Mouse (Mus musculus): ENCODE measurements around the gene Pxk. TPM values are rescaled to one million over a fixed set of nuclear protein-coding genes. Genes with fewer than 3 reads are reported as not detected.

Pxk gene
- polyA plus RNA-seq, 1 experiment from 2014 or later = 50.2 TPM

DNA sequence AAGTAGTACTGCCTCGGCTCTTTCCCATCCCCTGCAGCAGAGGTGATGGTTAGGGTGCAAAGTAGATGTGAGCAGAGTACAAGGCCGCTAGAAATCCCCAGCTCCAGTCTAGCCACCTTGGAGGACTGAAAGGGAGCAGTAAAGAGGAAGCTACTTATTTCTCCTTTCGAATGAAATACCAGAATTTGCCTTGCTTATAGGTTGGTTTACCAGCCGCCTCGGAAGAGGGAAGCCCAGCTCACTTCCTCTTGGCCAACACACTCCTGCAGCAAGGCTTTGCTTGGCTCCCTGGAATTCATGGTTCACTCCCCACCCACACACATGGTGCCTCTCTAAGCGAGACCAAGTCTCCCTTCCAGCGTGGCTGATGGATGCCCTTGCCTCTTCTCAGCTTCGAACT, 34.8 kb downstream of the Pxk start:
- H3K27me3 ChIP-seq = no peaks in the 10 kb centered on the region
- 85% methylated on average over 8 of the region's 8 CpGs for WGBS
- H3K36me3 ChIP-seq = peaks cover 27% of the 10 kb centered on the region
- H3K27ac ChIP-seq = no peak overlapping the region
- no peak overlapping the region for H3K4me2 ChIP-seq (replicated peaks)
- no peak overlapping the region for H3K4me3 ChIP-seq (replicated peaks)
- ATAC-seq = no peak
- H3K4me1 ChIP-seq (replicated peaks) = no peaks in the 10 kb centered on the region
- H3K9me3 ChIP-seq = no peaks in the 10 kb centered on the region
- H3K9ac ChIP-seq (replicated peaks) = no peak overlapping the region

DNA sequence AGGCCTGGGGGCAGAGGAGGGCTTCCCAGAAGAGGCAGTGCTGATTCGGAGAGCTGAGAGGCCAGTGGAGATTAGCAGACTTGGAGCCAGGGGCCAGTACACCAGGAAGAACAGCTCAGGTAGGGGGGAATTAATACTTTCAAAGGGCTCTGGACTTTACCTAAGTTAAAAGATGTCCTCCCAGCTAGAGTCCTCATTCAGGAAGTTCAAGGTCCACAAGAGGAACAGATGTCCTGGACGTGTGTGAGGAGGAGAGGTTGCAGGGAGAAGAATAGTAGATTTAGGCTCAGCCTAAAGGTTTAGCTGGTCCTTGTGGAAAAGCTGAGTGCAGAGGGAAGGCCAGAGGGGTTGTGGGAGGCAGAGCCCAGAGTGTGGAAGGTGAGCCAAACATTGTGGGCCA, 36.2 kb downstream of the Pxk start:
- Histone ChIP-seq H3K27ac (no peak overlapping the region), H3K9ac (replicated peaks) (no peak overlapping the region), H3K9me3 (no peaks in the 10 kb centered on the region), H3K36me3 (peaks cover 35% of the 10 kb centered on the region), H3K27me3 (no peaks in the 10 kb centered on the region), H3K4me1 (replicated peaks) (no peaks in the 10 kb centered on the region), H3K4me3 (replicated peaks) (no peak overlapping the region), H3K4me2 (replicated peaks) (no peak overlapping the region)
- 69% methylated on average over 2 of the region's 2 CpGs for WGBS
- no peak for ATAC-seq

DNA sequence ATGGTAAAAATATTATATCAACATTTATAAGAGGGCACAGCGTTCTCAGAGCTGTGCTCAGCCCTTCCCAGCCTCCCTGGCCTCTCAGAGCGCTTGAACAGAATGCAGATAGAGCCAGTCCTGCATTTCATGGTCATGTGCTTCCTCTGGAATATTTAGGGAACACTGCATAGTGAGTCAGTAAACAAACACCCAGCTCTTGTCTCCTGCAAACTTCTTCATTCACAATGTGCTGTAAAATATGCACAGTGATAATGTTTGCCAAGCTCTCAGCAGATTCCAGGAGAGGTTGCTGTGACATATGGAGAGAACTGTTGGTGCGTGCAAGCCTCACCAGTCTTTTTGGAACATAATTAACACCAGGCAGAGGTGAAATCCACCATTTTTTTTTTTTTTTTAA, 37.1 kb downstream of the Pxk start:
- 71% methylated on average over 3 of the region's 3 CpGs for WGBS
- Histone ChIP-seq H3K4me2 (replicated peaks) (no peak overlapping the region), H3K9ac (replicated peaks) (no peak overlapping the region), H3K27me3 (no peaks in the 10 kb centered on the region), H3K4me1 (replicated peaks) (peaks cover 2% of the 10 kb centered on the region; the same call in 1 of the 2 replicates), H3K9me3 (no peaks in the 10 kb centered on the region), H3K4me3 (replicated peaks) (no peak overlapping the region), H3K27ac (no peak overlapping the region), H3K36me3 (peaks cover 40% of the 10 kb centered on the region)
- no peak for ATAC-seq

DNA sequence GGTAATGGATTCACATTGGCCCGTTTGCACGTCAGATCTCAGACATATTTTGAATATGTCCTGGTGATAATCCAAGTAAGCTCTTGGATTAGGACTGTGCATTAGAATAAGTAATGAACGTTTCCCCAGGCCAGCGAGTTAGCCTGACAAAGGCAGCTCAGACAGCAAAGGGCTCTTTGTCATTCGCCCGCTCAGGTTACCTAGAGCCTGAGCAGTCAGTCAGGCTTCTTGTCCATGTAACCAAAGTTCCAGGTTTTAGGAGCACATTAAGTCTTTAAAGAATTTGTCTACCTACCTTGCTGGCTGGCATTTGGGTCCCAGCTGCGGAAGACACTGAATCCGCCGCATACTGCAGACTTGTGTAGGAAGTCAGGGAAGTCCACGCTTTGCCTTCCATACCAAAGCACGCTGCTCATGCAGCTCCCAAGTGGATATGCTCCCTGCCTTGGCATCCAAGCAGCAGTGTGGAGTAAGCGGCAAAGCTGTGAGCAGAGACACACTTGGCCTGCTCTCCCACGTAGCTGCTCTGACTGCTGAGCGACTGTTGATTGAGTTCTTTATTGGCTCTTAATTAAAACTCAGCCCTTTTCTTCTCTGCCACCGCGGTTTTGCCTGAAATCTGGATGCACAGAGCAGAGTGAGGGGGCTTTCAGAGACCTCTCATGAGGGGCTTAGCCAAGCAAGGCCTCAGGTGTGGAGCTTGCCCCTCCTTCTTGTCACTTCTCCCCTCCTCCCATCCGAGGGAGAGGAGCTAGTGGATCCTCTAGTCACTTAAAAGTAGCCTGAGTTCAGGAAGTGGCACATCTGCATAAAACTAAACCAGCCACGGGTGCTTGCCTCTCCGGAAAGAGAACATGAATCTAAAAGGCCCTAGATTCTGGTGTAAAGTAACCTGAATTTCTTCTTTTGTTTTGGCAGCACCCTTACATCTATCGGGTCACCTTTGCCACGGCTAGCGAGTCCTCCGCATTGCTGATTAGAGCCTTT, 42.0 kb downstream of the Pxk start:
- no peak overlapping the region for H3K9ac ChIP-seq (replicated peaks)

DNA sequence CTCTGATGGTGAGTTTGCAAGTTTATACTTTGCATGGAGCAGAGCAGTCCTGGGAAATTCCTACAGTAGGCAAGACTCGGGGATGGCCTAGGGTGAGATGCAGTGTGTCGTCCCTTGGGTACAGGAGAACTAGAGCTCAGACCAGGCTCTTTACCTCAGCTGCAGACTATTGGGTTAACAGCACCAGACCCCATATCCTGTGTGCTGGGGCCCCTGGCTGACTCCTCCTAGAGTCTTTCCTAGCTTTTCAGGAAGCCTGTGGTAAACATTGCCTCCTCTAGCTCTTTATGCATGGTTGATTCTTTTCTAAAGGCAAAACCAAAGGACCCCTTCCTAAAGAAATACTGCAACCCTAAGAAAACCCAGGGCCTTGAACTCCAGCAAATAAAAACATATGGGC, 43.1 kb downstream of the Pxk start:
- no peak overlapping the region for H3K4me2 ChIP-seq (replicated peaks)
- H3K9me3 ChIP-seq = no peaks in the 10 kb centered on the region
- H3K9ac ChIP-seq (replicated peaks) = no peak overlapping the region
- no peak overlapping the region for H3K4me3 ChIP-seq (replicated peaks)
- ATAC-seq = no peak
- H3K36me3 ChIP-seq = peaks cover 66% of the 10 kb centered on the region
- no peak overlapping the region for H3K27ac ChIP-seq
- peaks cover 5% of the 10 kb centered on the region; the same call in 1 of the 2 replicates for H3K4me1 ChIP-seq (replicated peaks)
- no peaks in the 10 kb centered on the region for H3K27me3 ChIP-seq
- 59% methylated on average over 2 of the region's 2 CpGs for WGBS

More for the DNA sequence above, 42.0 kb downstream of the Pxk start:
- 0 out of 2 replicates have a peak, but pooled peaks have one; percentile 58 for ATAC-seq
- 34% methylated on average over 23 of the region's 23 CpGs for WGBS
- no peak overlapping the region for H3K4me3 ChIP-seq (replicated peaks)
- peaks cover 5% of the 10 kb centered on the region; the same call in 1 of the 2 replicates for H3K4me1 ChIP-seq (replicated peaks)
- H3K27ac ChIP-seq = 0 out of 2 replicates have a peak overlapping the region, but pooled peaks have one; percentile 6
- H3K27me3 ChIP-seq = no peaks in the 10 kb centered on the region
- no peaks in the 10 kb centered on the region for H3K9me3 ChIP-seq
- H3K4me2 ChIP-seq (replicated peaks) = no peak overlapping the region
- peaks cover 56% of the 10 kb centered on the region for H3K36me3 ChIP-seq

DNA sequence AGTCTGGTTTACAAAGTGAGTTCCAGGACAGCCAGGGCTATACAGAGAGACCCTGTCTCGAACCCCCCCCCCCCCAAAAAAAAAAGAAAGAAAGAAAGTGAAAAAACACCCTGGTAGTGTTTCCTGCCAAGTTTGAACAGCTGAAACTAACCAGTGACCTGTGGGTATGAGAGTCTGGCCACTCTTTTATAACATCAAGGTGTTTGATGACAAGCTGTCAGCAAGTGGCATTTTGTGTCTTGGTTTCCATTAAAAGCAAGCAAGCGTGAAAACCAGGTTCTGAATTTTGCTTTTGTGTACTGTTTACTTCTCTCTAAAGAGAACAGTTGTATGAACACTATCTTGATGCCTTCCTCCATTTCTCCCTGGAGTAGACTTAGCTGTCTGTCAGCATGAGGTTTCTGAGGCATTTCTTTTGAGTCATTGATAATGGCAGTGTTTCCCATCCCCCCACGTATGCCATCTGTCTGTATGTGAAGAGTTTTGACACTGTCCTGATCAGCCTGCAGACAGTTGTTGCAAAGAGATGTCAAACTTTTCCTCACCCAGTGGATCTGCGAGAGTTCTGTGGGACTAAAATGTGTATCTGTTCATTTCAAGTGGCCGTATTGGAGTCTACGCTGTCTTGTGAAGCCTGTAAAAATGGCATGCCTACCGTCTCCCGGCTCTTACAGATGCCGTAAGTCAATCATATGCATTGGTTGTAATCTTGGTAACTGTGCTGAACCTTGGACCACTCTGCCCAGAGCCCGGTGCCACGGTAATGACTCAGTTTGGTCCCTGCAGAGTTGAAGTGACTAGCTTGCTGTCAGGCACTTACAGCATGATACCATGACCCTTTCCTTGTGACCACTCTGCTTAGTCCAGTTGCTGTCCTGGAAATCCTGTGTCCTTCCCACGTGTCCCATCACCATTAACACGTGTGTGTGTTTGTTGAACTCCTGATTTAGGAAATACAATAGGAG, 47.9 kb downstream of the Pxk start:
- H3K36me3 ChIP-seq = peaks cover 76% of the 10 kb centered on the region
- no peak overlapping the region for H3K9ac ChIP-seq (replicated peaks)

DNA sequence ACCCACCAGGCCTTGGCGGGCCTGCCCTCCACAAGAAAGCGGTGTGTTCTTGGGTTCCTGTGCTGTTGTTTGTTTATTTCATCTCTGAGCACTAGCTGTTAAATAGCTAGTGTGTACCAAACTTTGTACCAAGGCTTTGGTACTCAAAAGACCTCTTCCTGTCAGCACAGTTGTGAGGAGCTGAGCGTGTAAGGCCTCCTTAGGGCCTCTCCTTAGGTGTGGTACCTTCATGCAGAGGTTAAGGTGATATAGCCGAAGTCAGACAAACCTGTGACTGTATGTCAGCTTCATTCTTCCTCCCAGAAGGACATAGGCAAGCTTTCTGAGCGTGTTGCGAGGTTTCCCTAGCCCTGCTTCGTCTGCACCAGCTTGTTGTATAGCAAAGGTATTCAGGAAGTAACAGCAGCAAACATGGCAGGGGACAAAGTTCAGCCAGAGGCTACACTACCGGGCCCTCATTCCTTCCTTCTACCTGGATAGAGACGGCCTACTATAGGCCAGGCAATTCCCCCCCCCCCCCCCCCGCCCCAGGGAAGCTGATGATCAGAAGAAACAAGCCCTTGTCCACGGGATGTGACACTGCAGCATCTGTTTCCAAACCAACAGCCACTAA, 48.7 kb downstream of the Pxk start:
- Histone ChIP-seq H3K27ac (no peak overlapping the region), H3K4me2 (replicated peaks) (no peak overlapping the region), H3K4me3 (replicated peaks) (no peak overlapping the region), H3K36me3 (peaks cover 76% of the 10 kb centered on the region), H3K9me3 (no peaks in the 10 kb centered on the region), H3K9ac (replicated peaks) (no peak overlapping the region), H3K27me3 (no peaks in the 10 kb centered on the region), H3K4me1 (replicated peaks) (no peaks in the 10 kb centered on the region)
- 90% methylated on average over 10 of the region's 11 CpGs for WGBS
- no peak for ATAC-seq

More for the DNA sequence above, 47.9 kb downstream of the Pxk start:
- ATAC-seq = no peak
- Histone ChIP-seq H3K9me3 (no peaks in the 10 kb centered on the region), H3K4me2 (replicated peaks) (no peak overlapping the region), H3K27me3 (no peaks in the 10 kb centered on the region), H3K4me3 (replicated peaks) (no peak overlapping the region), H3K27ac (no peak overlapping the region), H3K4me1 (replicated peaks) (no peaks in the 10 kb centered on the region)
- 90% methylated on average over 13 of the region's 13 CpGs for WGBS

DNA sequence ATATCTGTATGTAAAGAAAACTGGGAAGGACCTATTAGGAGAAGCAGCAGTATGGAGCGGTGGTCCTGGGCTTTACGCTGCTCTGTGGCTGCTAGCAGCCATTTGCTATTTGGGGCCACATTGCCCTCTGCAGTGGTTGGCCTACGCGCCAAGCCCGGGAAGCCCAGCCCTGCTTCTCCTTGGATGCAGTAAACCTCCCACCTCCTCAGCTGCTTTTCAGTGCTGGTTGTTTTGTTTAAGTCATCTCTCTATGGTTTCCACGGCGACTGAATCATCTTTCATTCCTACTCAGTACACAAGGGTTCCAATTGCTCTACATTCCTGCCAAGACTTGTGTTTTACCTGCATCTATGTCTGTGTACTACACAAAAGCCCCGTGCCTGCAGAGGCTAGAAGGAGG, 50.8 kb downstream of the Pxk start:
- peaks cover 78% of the 10 kb centered on the region for H3K36me3 ChIP-seq
- H3K27ac ChIP-seq = no peak overlapping the region

DNA sequence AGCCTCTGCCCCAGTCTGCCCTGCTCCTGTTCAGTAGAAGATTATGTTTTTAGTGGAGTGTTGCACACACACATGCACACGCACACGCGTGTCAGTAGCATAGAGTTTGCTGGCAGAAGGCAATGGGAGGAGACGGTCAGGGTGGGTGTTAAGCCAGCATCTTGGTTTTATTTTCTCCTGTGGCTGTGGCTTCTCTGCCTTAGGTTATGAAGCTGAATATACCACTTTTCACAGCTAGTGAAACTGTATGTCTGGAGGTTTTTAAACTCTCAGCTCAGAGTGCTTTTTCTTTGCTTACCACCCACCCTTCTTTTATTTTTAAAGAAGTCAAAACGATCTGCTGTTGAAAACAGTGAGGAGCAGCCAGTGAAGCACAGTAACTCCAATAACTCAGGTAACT, 53.7 kb downstream of the Pxk start:
- no peak for ATAC-seq
- Histone ChIP-seq H3K27ac (no peak overlapping the region), H3K4me1 (replicated peaks) (no peaks in the 10 kb centered on the region), H3K36me3 (peaks cover 61% of the 10 kb centered on the region), H3K27me3 (no peaks in the 10 kb centered on the region), H3K9ac (replicated peaks) (no peak overlapping the region), H3K9me3 (no peaks in the 10 kb centered on the region), H3K4me3 (replicated peaks) (no peak overlapping the region), H3K4me2 (replicated peaks) (no peak overlapping the region)
- 95% methylated on average over 5 of the region's 5 CpGs for WGBS

More for the DNA sequence above, 50.8 kb downstream of the Pxk start:
- Histone ChIP-seq H3K9ac (replicated peaks) (no peak overlapping the region), H3K9me3 (no peaks in the 10 kb centered on the region), H3K27me3 (no peaks in the 10 kb centered on the region), H3K4me2 (replicated peaks) (no peak overlapping the region), H3K4me3 (replicated peaks) (no peak overlapping the region), H3K4me1 (replicated peaks) (no peaks in the 10 kb centered on the region)
- ATAC-seq = no peak
- 75% methylated on average over 8 of the region's 8 CpGs for WGBS

DNA sequence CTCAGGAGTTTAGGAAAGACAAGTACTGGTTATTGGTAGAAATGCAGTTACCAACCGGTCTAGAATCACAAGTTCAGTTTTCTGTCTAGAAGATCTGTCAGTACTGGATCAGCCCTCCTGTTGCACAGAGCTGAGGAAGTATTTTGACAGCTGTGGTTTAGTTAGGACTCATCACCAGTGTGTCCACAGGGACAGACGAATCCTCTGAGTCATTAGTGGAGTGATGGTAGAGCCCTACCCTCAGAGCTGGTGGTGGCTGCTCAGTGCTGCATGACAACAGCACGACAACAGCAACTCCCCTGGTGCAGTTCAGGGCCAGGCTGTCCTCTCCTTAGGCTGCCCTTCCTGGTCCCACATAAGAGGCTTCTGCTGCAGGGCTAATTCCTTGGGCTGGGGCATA, 56.1 kb downstream of the Pxk start:
- no peak overlapping the region for H3K27ac ChIP-seq
- H3K4me2 ChIP-seq (replicated peaks) = no peak overlapping the region
- H3K9me3 ChIP-seq = no peaks in the 10 kb centered on the region
- no peak for ATAC-seq
- H3K4me3 ChIP-seq (replicated peaks) = no peak overlapping the region
- no peaks in the 10 kb centered on the region for H3K4me1 ChIP-seq (replicated peaks)
- no peak overlapping the region for H3K9ac ChIP-seq (replicated peaks)
- 81% methylated on average over 3 of the region's 3 CpGs for WGBS
- H3K36me3 ChIP-seq = peaks cover 54% of the 10 kb centered on the region
- no peaks in the 10 kb centered on the region for H3K27me3 ChIP-seq

DNA sequence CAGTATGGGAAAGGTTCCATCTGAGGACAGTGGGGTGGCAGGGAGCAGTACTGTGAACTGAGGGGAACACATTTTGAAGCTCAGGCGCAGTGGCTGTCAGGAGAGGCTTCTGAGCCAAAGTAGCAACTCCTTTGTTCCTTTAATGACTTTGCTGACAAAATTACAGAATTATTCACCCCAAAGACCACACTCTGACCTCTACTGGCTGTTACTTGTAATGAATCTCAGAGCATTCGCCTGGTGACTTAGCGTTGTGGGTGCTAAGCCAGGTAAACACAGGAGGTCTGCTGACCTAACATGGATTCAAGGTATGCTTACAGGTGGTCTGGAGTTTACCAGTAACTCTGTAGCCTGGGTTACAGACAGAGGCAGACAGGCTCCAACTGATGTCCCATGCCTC, 58.9 kb downstream of the Pxk start:
- Histone ChIP-seq H3K4me2 (replicated peaks) (no peak overlapping the region), H3K4me3 (replicated peaks) (no peak overlapping the region), H3K27ac (no peak overlapping the region), H3K36me3 (peaks cover 65% of the 10 kb centered on the region), H3K27me3 (no peaks in the 10 kb centered on the region), H3K4me1 (replicated peaks) (no peaks in the 10 kb centered on the region), H3K9me3 (no peaks in the 10 kb centered on the region), H3K9ac (replicated peaks) (no peak overlapping the region)
- 34% methylated on average over 3 of the region's 3 CpGs for WGBS
- no peak for ATAC-seq
